ENCODE assay signal across 2 mouse cellular contexts in the genomic region with DNA sequence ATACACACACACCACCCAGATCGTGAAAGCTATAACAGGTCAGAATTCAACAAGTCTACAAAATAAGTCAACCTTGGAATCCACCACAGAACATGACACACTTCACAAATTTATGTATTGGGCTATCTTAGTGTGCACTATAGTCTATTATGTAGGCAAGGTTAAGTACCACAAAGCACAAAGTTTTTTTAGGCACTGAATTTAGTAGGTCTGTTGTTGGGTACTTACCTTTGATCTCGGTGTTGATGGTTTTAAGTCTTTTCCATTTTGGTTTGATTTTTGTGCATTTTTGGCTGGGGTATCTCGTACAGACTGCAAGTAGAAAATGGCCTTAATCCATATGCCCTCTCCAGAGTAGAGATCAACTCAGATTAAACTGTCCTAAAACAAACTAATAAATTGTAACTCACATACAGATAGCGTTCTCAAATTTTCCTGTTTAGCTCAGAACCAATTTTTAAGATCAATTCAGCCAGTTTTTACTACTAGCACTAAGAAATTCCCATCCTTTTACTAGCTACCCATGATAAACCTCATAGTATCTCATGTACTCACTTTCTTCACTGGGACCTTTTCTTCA.
TF ChIP-seq lines count a peak whose summit lies in the region.

No protein-coding gene starts in this region.

TF ChIP-seq in CH12.LX, 34 proteins besides CTCF, POLR2A, EP300 and RAD21:
- TF ChIP-seq CHD2 (IDR thresholded peaks at IDR 0.05; ENCODE audit: low read length) (0 out of 2 replicates have a peak, but pooled peaks have one; percentile 50), JUN (IDR thresholded peaks at IDR 0.05; ENCODE audit: insufficient read depth, low read depth, low read length) (no peak), MAFK (IDR thresholded peaks at IDR 0.05; ENCODE audit: insufficient replicate concordance, low read length) (peak; percentile 23; the same call in 1 of the 2 replicates), CHD1 (IDR thresholded peaks at IDR 0.05; ENCODE audit: low read depth, low read length) (peak; percentile 91), NRF1 (IDR thresholded peaks at IDR 0.05; ENCODE audit: low read depth, low read length) (no peak), BHLHE40 (IDR thresholded peaks at IDR 0.05; ENCODE audit: low read depth, low read length) (no peak), ZMIZ1 (IDR thresholded peaks at IDR 0.05; ENCODE audit: low read depth, low read length) (peak; percentile 80), NELFE (IDR thresholded peaks at IDR 0.05; ENCODE audit: low read depth, low read length) (0 out of 2 replicates have a peak, but pooled peaks have one; percentile 29), USF2 (conservative IDR thresholded peaks at IDR 0.05; ENCODE audit: low read depth, low read length) (no peak), POLR2AphosphoS2 (IDR thresholded peaks at IDR 0.05; ENCODE audit: low read depth, low read length) (peak; percentile 78; the same call in 1 of the 2 replicates)
TF ChIP-seq in CH12.LX: peak in this region for 6.

TF ChIP-seq in MEL, 35 proteins besides CTCF, POLR2A, EP300 and RAD21:
- TF ChIP-seq CHD1 (IDR thresholded peaks at IDR 0.05; ENCODE audit: low read depth, low read length): peak; percentile 41; the same call in 1 of the 2 replicates
- peak; percentile 28; the same call in 1 of the 2 replicates for TF ChIP-seq POLR2AphosphoS2 (IDR thresholded peaks at IDR 0.05; ENCODE audit: low read length)
- no peak for TF ChIP-seq ZC3H11A (IDR thresholded peaks at IDR 0.05; ENCODE audit: low read depth, low read length)
TF ChIP-seq in MEL: peak in this region for 2.
